In the genomic region with DNA sequence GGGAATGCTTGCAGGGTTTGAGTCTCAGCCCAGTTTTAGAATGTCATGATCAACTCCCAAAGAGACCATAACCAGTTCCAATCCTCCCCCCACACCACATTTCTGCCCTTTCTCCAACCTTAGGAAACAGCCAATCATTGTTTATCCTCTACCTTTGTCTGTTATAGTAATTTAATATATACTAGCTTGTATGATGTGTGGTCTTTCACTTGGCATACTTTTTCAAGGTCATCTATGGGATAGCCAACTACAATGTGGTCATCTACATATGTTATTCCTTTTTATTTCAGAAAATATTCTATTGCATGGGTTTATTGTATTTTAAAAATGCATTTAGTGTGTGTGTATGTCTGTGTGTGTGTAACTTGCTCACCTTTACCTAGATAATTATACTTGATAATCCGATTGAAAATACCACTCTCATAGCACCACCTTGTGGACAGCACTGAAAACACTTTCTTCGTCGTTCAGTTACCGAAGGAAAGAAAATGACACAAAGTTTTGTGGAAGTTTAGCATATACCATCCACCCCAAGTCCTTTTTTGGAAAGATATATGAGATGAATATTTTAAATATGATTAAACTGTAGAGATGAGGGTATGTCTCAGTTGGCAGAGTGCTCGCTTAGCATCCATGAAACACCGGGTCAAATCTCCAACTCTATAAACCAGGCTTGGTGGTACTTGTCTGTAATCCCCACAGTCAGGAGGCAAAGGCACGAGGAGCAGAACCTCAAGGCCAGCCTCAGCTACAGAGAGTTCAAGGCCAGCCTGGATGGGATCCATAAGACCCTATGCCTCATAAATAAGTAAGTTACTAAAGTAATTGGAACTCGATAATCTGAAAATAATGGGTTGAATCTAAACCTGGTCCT, we compare ENCODE assay signal across 8 mouse cellular contexts. TPM values are rescaled to one million over a fixed set of nuclear protein-coding genes. Genes with fewer than 3 reads are reported as not detected.
DNase-seq lines count a peak whose midpoint lies in the region; ATAC-seq and TF ChIP-seq lines count a peak whose summit lies in the region.

No protein-coding gene starts in this region.

- H3K27me3 ChIP-seq in heart, embryonic 12.5 days (replicated peaks): no peaks in the 10 kb centered on the region
- H3K27me3 ChIP-seq in lung, postnatal 0 days (replicated peaks; ENCODE audit: insufficient read depth, low read length): no peaks in the 10 kb centered on the region

- DNase-seq in heart, adult 11 months: peak; percentile 61
- DNase-seq in thymus, postnatal 0 days (ENCODE audit: low spot score): peak; percentile 33
- DNase-seq in thymus, adult 18-20 months: no peak
- DNase-seq in embryo, embryonic 10 days (ENCODE audit: low spot score): peak; percentile 51
- DNase-seq in lung, postnatal 0 days (ENCODE audit: low spot score): peak; percentile 56
- no peak for DNase-seq in ovary, postnatal 36 days (ENCODE audit: low spot score)

- 30% methylated on average over 8 of the region's 8 CpGs for WGBS in heart, embryonic 12.5 days
- WGBS in lung, postnatal 0 days: 31% methylated on average over 8 of the region's 8 CpGs

- H3K36me3 ChIP-seq in heart, embryonic 12.5 days: no peaks in the 10 kb centered on the region
- no peaks in the 10 kb centered on the region for H3K36me3 ChIP-seq in lung, postnatal 0 days (ENCODE audit: insufficient read depth, low read length)

- H3K4me1 ChIP-seq in heart, embryonic 12.5 days (replicated peaks): no peaks in the 10 kb centered on the region; the same call in 1 of the 2 replicates
- H3K4me1 ChIP-seq in lung, postnatal 0 days (ENCODE audit: insufficient read depth, low read depth, low read length): no peaks in the 10 kb centered on the region

- ATAC-seq in heart, embryonic 12.5 days (ENCODE audit: insufficient number of reproducible peaks, low FRiP score): no peak
- no peak for ATAC-seq in lung, postnatal 0 days
- no peak for ATAC-seq in activated CD4-positive, CD25-positive, alpha-beta regulatory T cell, adult 4 months

- no peak overlapping the region for H3K4me3 ChIP-seq in heart, embryonic 12.5 days
- H3K4me3 ChIP-seq in lung, postnatal 0 days (ENCODE audit: low read depth, low read length): no peak overlapping the region

- no peak overlapping the region for H3K4me2 ChIP-seq in heart, embryonic 12.5 days
- no peak overlapping the region for H3K4me2 ChIP-seq in lung, postnatal 0 days (replicated peaks; ENCODE audit: low read depth, low read length)

- TF ChIP-seq EP300 in lung, postnatal 0 days (IDR thresholded peaks at IDR 0.05): no peak

- H3K27ac ChIP-seq in heart, embryonic 12.5 days (ENCODE audit: poor library complexity, severe bottlenecking): no peak overlapping the region
- no peak overlapping the region for H3K27ac ChIP-seq in lung, postnatal 0 days (ENCODE audit: low read length)

- TF ChIP-seq CTCF in lung, postnatal 0 days (IDR thresholded peaks at IDR 0.05): peak; percentile 74

- no peak overlapping the region for H3K9ac ChIP-seq in heart, embryonic 12.5 days
- no peak overlapping the region for H3K9ac ChIP-seq in lung, postnatal 0 days (replicated peaks; ENCODE audit: low read depth)

- H3K9me3 ChIP-seq in heart, embryonic 12.5 days (replicated peaks): no peaks in the 10 kb centered on the region
- H3K9me3 ChIP-seq in lung, postnatal 0 days (ENCODE audit: low read length): no peaks in the 10 kb centered on the region

RNA-seq across cellular contexts. Expression of gene Mindy4b-ps, which starts 37.7 kb away (rescaled TPM):
- polyA plus RNA-seq in heart, embryonic 12.5 days (2016; fragmentation: Nextera tagmentation; extraction: Ambion mirVana): 0.13 TPM in 1 of 2 replicates, not detected in the other
- not detected in 2 replicates for polyA plus RNA-seq in thymus, postnatal 0 days (2015; fragmentation: Nextera tagmentation; extraction: Ambion mirVana)
- not detected in 2 replicates for polyA plus RNA-seq in lung, postnatal 0 days (2015; fragmentation: Nextera tagmentation; extraction: Ambion mirVana)
- not detected for polyA plus RNA-seq in activated CD4-positive, CD25-positive, alpha-beta regulatory T cell, adult 4 months (2017; shearing (Covaris generic))

Comparison
In these comparisons a context has a peak if more than half of its experiments do, and no peak if none do; other contexts are left out.
1. DNase-seq: peak in heart, adult 11 months (single experiment), thymus, postnatal 0 days (single experiment), embryo, embryonic 10 days (single experiment) and lung, postnatal 0 days (single experiment); none in thymus, adult 18-20 months (0 of 2) and ovary, postnatal 36 days (single experiment).